Mouse (Mus musculus): ENCODE results near the gene Cpm. TPM values are rescaled to one million over a fixed set of nuclear protein-coding genes. Genes with fewer than 3 reads are reported as not detected.

Gene Cpm
- polyA plus RNA-seq, 1 experiment from 2014 or later = 32.8 TPM

- no peaks in the 10 kb centered on the region for H3K4me1 ChIP-seq (replicated peaks; ENCODE audit: control insufficient read depth, insufficient read depth, low read length)
- H3K27ac ChIP-seq (ENCODE audit: low read depth, low read length) = no peak overlapping the region
- no peak overlapping the region for H3K4me2 ChIP-seq (replicated peaks; ENCODE audit: low read depth)
- H3K9ac ChIP-seq (ENCODE audit: low read depth, low read length) = no peak overlapping the region
- H3K27me3 ChIP-seq (replicated peaks; ENCODE audit: control insufficient read depth, insufficient read depth, low read length) = no peaks in the 10 kb centered on the region
- peaks cover 34% of the 10 kb centered on the region for H3K36me3 ChIP-seq (ENCODE audit: control insufficient read depth, insufficient read depth)
- ATAC-seq = no peak
- WGBS = 95% methylated on average over 13 of the region's 13 CpGs
- no peak overlapping the region for H3K4me3 ChIP-seq (ENCODE audit: low read depth, low read length)
- TF ChIP-seq CTCF (IDR thresholded peaks at IDR 0.05; ENCODE audit: low read depth) = no peak
- no peaks in the 10 kb centered on the region for H3K9me3 ChIP-seq (ENCODE audit: control insufficient read depth)
Observed at GRCm38 (mm10) chr10:117685849-117686591, 56.7 kb downstream of the Cpm start.

DNA sequence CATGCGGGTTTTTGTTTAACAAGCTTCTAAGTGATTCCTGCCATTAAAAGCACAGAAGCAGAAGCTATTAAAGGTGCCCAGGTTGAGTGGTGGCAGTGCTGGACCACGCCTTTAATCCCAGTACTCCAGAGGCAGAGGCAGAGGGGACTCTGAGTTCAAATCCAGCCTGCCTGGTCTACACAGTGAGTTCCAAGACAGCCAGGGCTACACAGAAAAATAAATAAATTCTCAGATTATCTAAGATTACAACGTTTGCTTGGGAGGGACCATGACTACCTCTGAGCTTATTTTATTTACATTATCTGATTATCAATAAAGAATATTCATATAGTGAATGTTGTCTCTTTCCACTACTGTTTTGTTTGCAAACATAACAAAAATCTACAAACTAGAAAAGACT is 57.7 kb downstream of the Cpm start:
- no peak for TF ChIP-seq CTCF (IDR thresholded peaks at IDR 0.05; ENCODE audit: low read depth)
- H3K9ac ChIP-seq (ENCODE audit: low read depth, low read length) = no peak overlapping the region
- H3K27me3 ChIP-seq (replicated peaks; ENCODE audit: control insufficient read depth, insufficient read depth, low read length) = no peaks in the 10 kb centered on the region
- H3K9me3 ChIP-seq (ENCODE audit: control insufficient read depth) = no peaks in the 10 kb centered on the region
- H3K4me3 ChIP-seq (ENCODE audit: low read depth, low read length) = no peak overlapping the region
- H3K27ac ChIP-seq (ENCODE audit: low read depth, low read length) = no peak overlapping the region
- no peaks in the 10 kb centered on the region for H3K4me1 ChIP-seq (replicated peaks; ENCODE audit: control insufficient read depth, insufficient read depth, low read length)
- no peak for ATAC-seq
- no peak overlapping the region for H3K4me2 ChIP-seq (replicated peaks; ENCODE audit: low read depth)
- WGBS = 78% methylated on average over 3 of the region's 3 CpGs
- peaks cover 41% of the 10 kb centered on the region for H3K36me3 ChIP-seq (ENCODE audit: control insufficient read depth, insufficient read depth)

DNA sequence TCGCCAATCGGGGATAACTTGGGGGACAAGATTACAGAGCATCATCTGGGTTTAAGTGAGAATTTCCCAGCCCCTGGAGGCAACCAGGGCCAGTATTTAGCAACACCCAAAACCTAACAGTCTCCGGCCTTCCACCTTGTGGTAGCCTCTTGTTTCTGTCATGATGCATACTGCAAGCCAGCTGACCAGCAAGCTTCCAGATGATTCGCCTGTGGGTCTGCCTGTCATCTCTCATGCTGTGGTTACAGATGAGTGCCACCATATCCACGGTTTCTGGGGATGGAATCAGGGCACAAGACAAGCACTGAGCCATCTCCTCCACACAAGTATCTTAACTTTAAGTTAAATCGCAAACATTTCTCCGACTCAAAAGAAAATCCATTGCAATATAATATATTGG is 58.3 kb downstream of the Cpm start:
- ATAC-seq = no peak
- WGBS = 88% methylated on average over 7 of the region's 7 CpGs
- no peak for TF ChIP-seq CTCF (IDR thresholded peaks at IDR 0.05; ENCODE audit: low read depth)
- Histone ChIP-seq H3K4me1 (replicated peaks; ENCODE audit: control insufficient read depth, insufficient read depth, low read length) (no peaks in the 10 kb centered on the region), H3K27me3 (replicated peaks; ENCODE audit: control insufficient read depth, insufficient read depth, low read length) (no peaks in the 10 kb centered on the region), H3K9me3 (ENCODE audit: control insufficient read depth) (no peaks in the 10 kb centered on the region), H3K9ac (ENCODE audit: low read depth, low read length) (no peak overlapping the region), H3K4me2 (replicated peaks; ENCODE audit: low read depth) (no peak overlapping the region), H3K36me3 (ENCODE audit: control insufficient read depth, insufficient read depth) (peaks cover 47% of the 10 kb centered on the region), H3K4me3 (ENCODE audit: low read depth, low read length) (no peak overlapping the region), H3K27ac (ENCODE audit: low read depth, low read length) (no peak overlapping the region)

GRCm38 (mm10) chr10:117688204-117689151 is 59.2 kb downstream of the Cpm start:
- peak; percentile 62 for TF ChIP-seq CTCF (IDR thresholded peaks at IDR 0.05; ENCODE audit: low read depth)
- no peak overlapping the region for H3K4me3 ChIP-seq (ENCODE audit: low read depth, low read length)
- H3K36me3 ChIP-seq (ENCODE audit: control insufficient read depth, insufficient read depth) = peaks cover 49% of the 10 kb centered on the region
- no peak overlapping the region for H3K4me2 ChIP-seq (replicated peaks; ENCODE audit: low read depth)
- H3K9ac ChIP-seq (ENCODE audit: low read depth, low read length) = no peak overlapping the region
- H3K27ac ChIP-seq (ENCODE audit: low read depth, low read length) = no peak overlapping the region
- no peak for ATAC-seq
- H3K9me3 ChIP-seq (ENCODE audit: control insufficient read depth) = no peaks in the 10 kb centered on the region
- no peaks in the 10 kb centered on the region for H3K27me3 ChIP-seq (replicated peaks; ENCODE audit: control insufficient read depth, insufficient read depth, low read length)
- 80% methylated on average over 13 of the region's 13 CpGs for WGBS
- no peaks in the 10 kb centered on the region for H3K4me1 ChIP-seq (replicated peaks; ENCODE audit: control insufficient read depth, insufficient read depth, low read length)

- H3K9me3 ChIP-seq (ENCODE audit: control insufficient read depth) = no peaks in the 10 kb centered on the region
- no peak overlapping the region for H3K4me3 ChIP-seq (ENCODE audit: low read depth, low read length)
- TF ChIP-seq CTCF (IDR thresholded peaks at IDR 0.05; ENCODE audit: low read depth) = no peak
- H3K27ac ChIP-seq (ENCODE audit: low read depth, low read length) = no peak overlapping the region
- peaks cover 47% of the 10 kb centered on the region for H3K36me3 ChIP-seq (ENCODE audit: control insufficient read depth, insufficient read depth)
- WGBS = 91% methylated on average over 11 of the region's 11 CpGs
- H3K27me3 ChIP-seq (replicated peaks; ENCODE audit: control insufficient read depth, insufficient read depth, low read length) = no peaks in the 10 kb centered on the region
- H3K4me2 ChIP-seq (replicated peaks; ENCODE audit: low read depth) = no peak overlapping the region
- no peak overlapping the region for H3K9ac ChIP-seq (ENCODE audit: low read depth, low read length)
- H3K4me1 ChIP-seq (replicated peaks; ENCODE audit: control insufficient read depth, insufficient read depth, low read length) = no peaks in the 10 kb centered on the region
- no peak for ATAC-seq
Observed at GRCm38 (mm10) chr10:117689297-117690100, 60.2 kb downstream of the Cpm start.

DNA sequence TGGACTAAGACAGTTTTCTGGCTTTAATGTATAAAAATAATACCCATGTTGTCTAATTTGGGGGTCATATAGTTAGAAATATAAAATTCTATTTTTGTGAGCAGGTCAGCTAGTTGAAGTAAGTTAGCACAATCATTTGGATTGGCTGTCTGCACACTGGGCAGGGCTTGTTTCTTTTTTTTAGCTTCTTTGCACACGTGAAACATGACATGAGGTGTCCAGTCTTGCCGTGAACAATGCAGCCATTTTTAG is 60.7 kb downstream of the Cpm start:
- ATAC-seq = no peak
- no peak overlapping the region for H3K27ac ChIP-seq (ENCODE audit: low read depth, low read length)
- H3K4me3 ChIP-seq (ENCODE audit: low read depth, low read length) = no peak overlapping the region
- 84% methylated on average over 2 of the region's 2 CpGs for WGBS
- no peak overlapping the region for H3K9ac ChIP-seq (ENCODE audit: low read depth, low read length)
- H3K36me3 ChIP-seq (ENCODE audit: control insufficient read depth, insufficient read depth) = peaks cover 52% of the 10 kb centered on the region
- H3K4me2 ChIP-seq (replicated peaks; ENCODE audit: low read depth) = no peak overlapping the region
- no peaks in the 10 kb centered on the region for H3K9me3 ChIP-seq (ENCODE audit: control insufficient read depth)
- no peaks in the 10 kb centered on the region for H3K27me3 ChIP-seq (replicated peaks; ENCODE audit: control insufficient read depth, insufficient read depth, low read length)
- no peak for TF ChIP-seq CTCF (IDR thresholded peaks at IDR 0.05; ENCODE audit: low read depth)
- no peaks in the 10 kb centered on the region for H3K4me1 ChIP-seq (replicated peaks; ENCODE audit: control insufficient read depth, insufficient read depth, low read length)

Measured in intestine, postnatal 0 days (tissue).